Mouse (Mus musculus) layer of hippocampus, adult 9-11 months (tissue): Measurements from ENCODE around the gene Dhrs7c.

ENCODE experiments used
- DNase-seq: peaks from one replicate; pipeline ENCODE4 v3.0.0; 2022

Dhrs7c gene

GRCm38 (mm10) chr11:67797931-67798330 is at the start of gene Dhrs7c:
Gene Dhrs7c, plus strand, starts transcription at chr11:67798187.
- no peak for DNase-seq

DNA sequence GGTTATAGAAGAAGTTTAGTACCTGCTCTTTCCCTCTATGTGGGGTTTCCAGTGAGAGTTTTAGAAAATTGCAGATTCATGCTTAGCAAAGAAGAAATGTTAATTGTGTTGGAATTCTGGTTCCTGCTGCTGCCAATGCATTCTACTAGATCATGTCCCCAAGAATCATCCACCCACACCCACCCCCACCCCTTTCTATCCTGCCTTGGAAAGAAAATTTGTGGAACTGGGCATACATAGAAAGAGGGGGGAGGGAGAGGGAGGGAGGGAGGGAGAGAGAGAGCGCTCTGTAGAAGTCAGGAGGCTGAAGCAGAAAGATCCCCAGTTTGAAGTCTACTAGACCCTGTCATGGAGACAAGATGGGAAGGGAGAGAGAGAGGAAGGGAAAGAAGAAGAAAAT is 41.7 kb upstream of the Dhrs7c start:
- DNase-seq: no peak

GRCm38 (mm10) chr11:67757373-67758167 is 40.4 kb upstream of the Dhrs7c start:
- no peak for DNase-seq

DNA sequence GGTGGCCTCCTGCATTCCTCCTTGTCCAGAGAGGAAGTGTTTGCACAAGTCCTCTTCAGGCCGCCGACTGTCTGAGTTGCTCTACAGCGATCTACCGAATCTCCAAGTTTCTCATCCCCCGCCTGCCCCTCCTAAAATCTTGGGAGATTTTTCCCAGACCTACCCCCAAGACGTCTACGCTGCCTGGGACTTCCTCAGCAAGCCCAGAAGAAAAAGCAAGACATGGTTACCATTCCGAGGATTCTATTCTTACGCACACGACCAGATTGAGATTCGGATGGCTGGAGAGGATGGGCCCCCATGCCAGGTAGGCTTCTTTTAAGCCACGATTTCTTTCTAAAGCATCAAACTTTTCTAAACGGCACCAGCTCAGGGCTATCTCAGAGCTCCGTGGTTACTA is 26.9 kb upstream of the Dhrs7c start, which contains the start of gene Glp2r:
Gene Glp2r (minus strand): TSS at position 101 of the 400 bp plus-strand sequence.
- DNase-seq: no peak

DNA sequence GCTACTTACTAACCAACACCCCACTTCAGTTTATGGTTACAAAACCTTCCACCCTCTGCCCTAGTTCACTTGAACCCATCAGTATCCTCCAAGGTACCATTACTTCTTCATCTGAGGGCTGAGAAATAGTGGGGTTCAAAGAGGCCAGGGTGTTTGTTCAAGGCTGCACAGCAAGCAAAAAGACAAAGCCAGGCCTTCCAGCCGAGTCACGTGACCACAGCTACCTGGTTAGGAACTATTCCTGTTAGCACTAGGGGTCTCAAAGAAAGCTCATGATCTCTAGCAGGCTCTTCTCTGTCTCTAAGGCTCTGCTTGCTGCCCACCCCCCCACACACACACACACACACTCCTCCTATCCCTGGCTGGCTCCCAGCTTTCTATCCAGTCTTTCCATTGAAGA is 26.3 kb upstream of the Dhrs7c start:
- DNase-seq: no peak

- DNase-seq: peak; percentile 76
Observed at GRCm38 (mm10) chr11:67772577-67772976, 25.4 kb upstream of the Dhrs7c start.

- DNase-seq: no peak
Observed at GRCm38 (mm10) chr11:67774379-67774778, 23.6 kb upstream of the Dhrs7c start, which contains the start of gene Gsg1l2. Gene Gsg1l2, plus strand, starts transcription at chr11:67774608.

- DNase-seq: no peak
Observed at GRCm38 (mm10) chr11:67790182-67790581, 7.8 kb upstream of the Dhrs7c start.

GRCm38 (mm10) chr11:67800130-67800723 is 2.2 kb downstream of the Dhrs7c start:
- DNase-seq: no peak

DNA sequence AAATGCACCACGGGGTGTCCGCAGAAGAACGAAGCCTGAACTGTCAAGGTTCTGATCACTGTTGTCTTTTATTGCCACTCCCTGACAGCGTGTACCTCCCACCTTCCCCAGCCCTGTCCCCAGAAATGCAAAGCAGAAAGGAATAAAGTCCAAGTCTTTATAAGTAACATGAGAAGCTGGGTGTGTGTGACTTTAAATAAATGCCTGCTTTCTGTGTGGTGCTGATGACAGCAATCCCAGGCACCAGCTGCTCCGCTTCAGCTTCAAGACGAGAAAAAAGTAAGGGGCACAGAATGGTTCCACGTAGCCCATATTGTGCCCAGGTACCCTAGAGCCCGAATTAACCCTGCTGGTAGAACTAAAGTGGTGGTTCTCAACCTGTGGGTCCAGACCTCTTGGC is 3.2 kb downstream of the Dhrs7c start:
- DNase-seq: no peak

DNA sequence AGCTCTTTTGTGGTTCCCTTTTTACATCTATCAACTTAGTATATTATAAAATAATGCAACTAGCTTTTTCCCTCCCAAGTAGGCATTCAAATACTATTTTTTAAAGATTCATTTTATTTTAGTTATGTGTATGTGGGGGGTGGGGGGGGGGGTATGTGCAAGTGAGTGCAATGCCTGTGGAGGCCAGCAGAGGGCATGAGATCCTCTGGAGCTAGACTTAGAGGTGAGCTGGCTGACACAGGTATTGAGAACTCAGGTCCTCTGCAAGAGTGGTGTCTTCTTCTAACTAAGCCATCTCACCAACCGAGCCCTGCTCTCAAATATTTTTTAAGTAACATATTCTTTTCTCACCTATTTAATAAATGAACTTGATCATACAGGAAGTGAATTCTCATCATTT is 7.6 kb downstream of the Dhrs7c start:
- no peak for DNase-seq

GRCm38 (mm10) chr11:67806832-67807597 is 9.0 kb downstream of the Dhrs7c start:
- DNase-seq: no peak

DNA sequence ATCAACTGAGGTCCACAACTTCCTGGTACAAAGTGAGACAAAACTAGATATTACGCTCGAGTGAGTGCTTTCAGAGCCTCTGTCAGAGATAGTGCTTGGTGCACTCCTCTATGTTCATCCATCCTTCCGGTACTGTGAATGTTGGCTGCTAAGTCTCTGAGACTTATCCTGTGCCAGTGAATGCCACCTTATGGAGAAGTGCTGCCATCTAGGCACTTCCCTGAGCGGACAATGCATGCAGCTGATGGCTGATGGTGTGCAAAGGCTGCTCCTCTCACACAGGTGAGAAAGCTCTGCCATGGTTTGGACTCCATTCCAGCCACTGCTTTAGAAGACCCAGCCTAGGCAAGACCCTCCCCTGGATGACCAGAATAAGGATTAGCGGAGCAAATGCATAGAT is 10.1 kb downstream of the Dhrs7c start:
- no peak for DNase-seq

DNA sequence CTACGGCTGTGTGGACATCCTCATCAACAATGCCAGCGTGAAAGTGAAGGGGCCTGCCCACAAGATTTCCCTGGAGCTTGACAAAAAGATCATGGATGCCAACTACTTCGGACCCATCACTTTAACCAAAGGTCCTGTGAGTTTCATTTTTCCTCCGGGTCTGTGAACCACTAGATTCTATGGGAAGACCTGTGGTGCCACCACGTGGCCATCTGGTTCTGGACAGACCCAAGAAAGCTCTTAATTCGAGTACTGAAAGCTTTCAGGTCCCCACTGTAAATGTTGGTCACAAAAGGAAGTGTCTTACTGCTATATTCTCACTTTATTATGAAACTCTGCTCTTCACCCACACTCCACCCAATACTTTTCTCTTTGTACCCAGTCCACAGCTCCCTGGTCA is 13.5 kb downstream of the Dhrs7c start:
- DNase-seq: no peak

DNA sequence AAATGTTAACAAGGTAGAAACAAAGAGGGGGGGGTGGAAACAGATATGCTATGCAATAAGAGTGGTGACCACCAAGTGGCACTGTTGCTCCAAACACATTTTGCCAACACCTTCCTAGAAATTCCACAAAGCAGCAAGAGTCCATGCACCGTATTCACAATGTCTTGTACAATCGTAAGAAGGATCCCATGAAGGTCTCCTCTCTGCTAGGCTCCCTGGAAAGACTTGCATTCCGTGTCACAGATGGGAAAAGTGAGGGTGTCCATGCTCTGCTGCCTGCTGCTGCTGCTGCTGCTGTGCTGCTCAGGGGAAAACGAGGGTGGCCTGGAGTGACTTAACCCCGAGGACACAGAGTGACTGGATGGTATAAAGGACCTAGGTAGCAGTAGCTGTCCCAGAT is 21.6 kb downstream of the Dhrs7c start:
- DNase-seq: no peak

DNA sequence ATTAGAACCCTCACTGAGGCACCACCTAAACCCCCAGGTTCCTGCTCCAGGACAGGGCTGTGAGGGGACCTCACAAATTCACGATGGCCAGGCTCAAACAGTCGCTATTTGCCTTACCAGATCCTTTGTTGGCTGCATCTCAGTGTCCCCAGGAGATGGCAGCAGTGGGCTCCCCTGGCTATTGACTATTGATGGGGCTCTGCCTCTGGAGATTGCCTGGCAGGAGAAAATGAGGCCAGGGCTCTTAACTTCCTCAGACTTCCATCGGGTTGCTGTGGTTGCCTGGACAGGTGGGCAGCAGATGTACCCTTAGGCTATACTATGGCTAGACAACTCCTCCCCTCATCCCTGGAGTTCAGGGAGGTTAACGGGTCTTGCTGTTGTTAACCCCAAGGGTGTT is 22.2 kb downstream of the Dhrs7c start:
- DNase-seq: peak; percentile 33

GRCm38 (mm10) chr11:67821560-67821959 is 23.6 kb downstream of the Dhrs7c start:
- peak; percentile 67 for DNase-seq

DNA sequence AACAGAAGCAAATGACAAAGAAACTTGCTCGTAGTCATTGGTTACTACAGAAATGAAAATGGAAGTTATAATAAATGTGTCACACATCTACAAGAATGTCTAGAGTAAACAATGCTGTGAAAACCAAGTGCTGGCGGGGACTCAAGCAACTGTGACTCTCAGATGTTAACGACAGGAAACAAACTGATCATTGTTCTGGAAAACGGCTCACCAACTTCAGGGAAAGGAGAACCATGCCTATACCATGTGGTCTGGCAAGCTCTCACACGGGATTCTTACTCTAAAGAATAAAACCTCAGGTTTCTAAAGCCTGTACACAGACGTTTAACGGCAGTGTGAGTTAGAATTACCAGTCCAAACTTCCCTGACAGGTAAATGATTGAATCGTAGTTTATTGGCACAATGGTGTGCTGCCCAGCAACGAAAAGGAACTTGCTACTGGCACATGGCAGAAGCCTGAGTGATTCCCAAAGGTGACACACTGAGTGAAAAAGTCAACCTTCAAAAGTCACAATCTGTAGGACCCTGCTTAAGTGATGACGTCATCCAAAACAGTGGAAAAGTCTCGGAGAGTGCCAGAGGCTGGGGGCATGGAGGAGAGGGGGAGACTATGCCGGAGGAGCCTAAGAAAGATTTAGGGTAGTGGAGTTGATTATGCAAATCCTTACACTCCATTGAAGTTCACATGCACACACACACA is 30.5 kb downstream of the Dhrs7c start:
- DNase-seq: no peak

DNA sequence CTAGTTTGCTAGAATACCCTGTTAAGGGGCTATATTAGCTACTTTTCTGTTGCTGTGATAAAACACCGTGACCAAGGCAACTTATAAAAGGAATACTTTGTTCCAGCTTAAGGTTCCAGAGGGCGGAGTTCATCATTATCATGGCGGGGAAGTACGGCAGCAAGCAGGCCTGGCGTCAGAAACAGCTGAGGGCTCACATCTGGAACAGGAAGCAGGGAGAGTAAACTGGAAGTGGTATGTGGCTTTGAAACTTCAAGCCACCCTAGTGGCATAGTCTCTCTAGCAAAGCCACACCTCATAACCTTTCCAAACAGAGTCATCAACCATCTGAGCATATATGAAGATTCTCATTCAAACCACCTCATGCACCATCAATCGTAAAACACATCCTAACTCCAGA is 31.5 kb downstream of the Dhrs7c start:
- no peak for DNase-seq

DNA sequence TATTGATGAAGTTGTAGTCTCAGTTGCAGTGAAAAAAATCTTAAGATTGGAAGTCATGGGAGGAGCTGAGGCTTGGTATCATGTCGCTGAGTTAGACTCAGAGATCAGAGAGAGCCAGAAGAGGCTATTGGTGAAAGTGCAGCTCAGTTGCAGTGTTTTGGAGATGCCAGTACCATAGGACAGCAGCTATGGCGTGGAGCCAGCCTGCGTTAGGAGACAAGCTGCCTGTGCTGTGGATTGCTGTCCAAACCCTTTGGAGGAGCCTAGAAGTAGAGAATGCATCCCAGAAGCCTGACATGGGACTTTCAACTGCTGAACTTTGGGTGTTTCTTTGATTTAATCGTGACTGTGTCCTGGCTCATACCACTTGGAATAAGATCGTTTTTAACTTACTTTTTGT is 33.8 kb downstream of the Dhrs7c start:
- DNase-seq: no peak

GRCm38 (mm10) chr11:67835408-67836078 is 37.6 kb downstream of the Dhrs7c start:
- DNase-seq: no peak

DNA sequence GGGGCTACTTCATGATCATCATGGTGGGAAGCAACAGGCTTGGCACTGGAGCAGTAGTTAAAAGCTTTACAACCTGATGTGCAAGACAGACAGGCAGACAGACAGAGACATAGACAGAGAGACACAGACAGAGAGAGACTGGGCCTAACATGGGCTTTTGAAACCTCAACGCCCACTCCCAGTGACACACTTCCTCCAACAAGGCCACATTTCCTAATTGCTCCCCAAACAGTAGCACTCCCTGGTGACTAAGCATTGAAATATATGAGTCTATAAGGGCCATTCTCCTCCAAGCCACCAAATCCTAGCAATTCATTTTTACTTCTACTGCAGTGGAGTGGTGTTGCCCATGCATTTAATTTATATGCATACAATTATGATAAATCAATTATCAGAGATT is 41.8 kb downstream of the Dhrs7c start:
- no peak for DNase-seq

GRCm38 (mm10) chr11:67845193-67845592 is 47.2 kb downstream of the Dhrs7c start:
- DNase-seq: no peak
